Mouse (Mus musculus) fat pad, adult 2 months (tissue): ENCODE measurements around the gene Insm1.

Source experiments
- DNase-seq: peaks from one replicate; pipeline ENCODE4 v3.0.0-alpha.2; 2011; ENCODE audit warnings: low read depth, low spot score; ENCODE audit errors: extremely low read depth

Gene Insm1

GRCm38 (mm10) chr2:146259787-146260560, 38.3 kb downstream of the Insm1 start:
- no peak for DNase-seq

- no peak for DNase-seq
Observed at GRCm38 (mm10) chr2:146261146-146261545, 39.4 kb downstream of the Insm1 start.

- no peak for DNase-seq
Observed at GRCm38 (mm10) chr2:146262215-146262614, 40.5 kb downstream of the Insm1 start.

GRCm38 (mm10) chr2:146262966-146263365, 41.2 kb downstream of the Insm1 start:
- no peak for DNase-seq

GRCm38 (mm10) chr2:146265045-146265444, 43.3 kb downstream of the Insm1 start:
- no peak for DNase-seq

GRCm38 (mm10) chr2:146266539-146266938, 44.8 kb downstream of the Insm1 start:
- peak; percentile 31 for DNase-seq
